Comparison of ENCODE assay signal across 17 mouse cellular contexts in genomic region chr5:36720219-36720618, GRCm38 (mm10). TPM values are rescaled to one million over a fixed set of nuclear protein-coding genes. Genes with fewer than 3 reads are reported as not detected.
A peak's percentile ranks its signal among the peaks of the same experiment; 100 is the strongest.
DNase-seq lines count a peak whose midpoint lies in the region; ATAC-seq and TF ChIP-seq lines count a peak whose summit lies in the region.
"Had no signal": no experiment of that assay in that cellular context is flagged by ENCODE, and none has a peak within 500 bp of the region (broad histone marks: within the 10 kb centered on the region; RNA-seq: fewer than 3 reads in every experiment).

No protein-coding gene starts in this region.

- no peak overlapping the region for H3K9ac ChIP-seq in heart, embryonic 15.5 days
- H3K9ac ChIP-seq in heart, adult 2 months (ENCODE audit: low read depth, low read length) = no peak overlapping the region
- H3K9ac ChIP-seq in liver, postnatal 0 days (replicated peaks) = peak overlapping the region; percentile 46; the same call in 1 of the 2 replicates
- H3K9ac ChIP-seq: embryonic facial prominence, embryonic 13.5 days; hindbrain, embryonic 12.5 days; midbrain, embryonic 15.5 days had no signal

- H3K79me2 ChIP-seq in heart, adult 2 months (replicated peaks; ENCODE audit: control insufficient read depth, insufficient read depth, low read length) = no peaks in the 10 kb centered on the region

- no peak for TF ChIP-seq EP300 in heart, adult 2 months (IDR thresholded peaks at IDR 0.05; ENCODE audit: insufficient read depth, low read depth, low read length)
- TF ChIP-seq EP300 in liver, postnatal 0 days (IDR thresholded peaks at IDR 0.05; ENCODE audit: low read depth) = no peak

- H3K4me3 ChIP-seq in heart, embryonic 15.5 days = no peak overlapping the region
- H3K4me3 ChIP-seq in heart, adult 2 months = no peak overlapping the region
- H3K4me3 ChIP-seq in bone marrow macrophage, adult 2 months (ENCODE audit: insufficient read depth, low read length) = no peak overlapping the region
- H3K4me3 ChIP-seq in liver, postnatal 0 days (ENCODE audit: low read depth, low read length) = peak overlapping the region; percentile 17; the same call in 1 of the 2 replicates
- H3K4me3 ChIP-seq: embryonic facial prominence, embryonic 13.5 days; forebrain, embryonic 10.5 days; hindbrain, embryonic 12.5 days; midbrain, embryonic 15.5 days had no signal

- intact Hi-C loops in heart, adult 2 months (cut with DNase I) = no loop called here

- H3K4me2 ChIP-seq in heart, embryonic 15.5 days = no peak overlapping the region
- H3K4me2 ChIP-seq in liver, postnatal 0 days (ENCODE audit: low read depth, low read length) = peak overlapping the region; percentile 61
- H3K4me2 ChIP-seq: embryonic facial prominence, embryonic 13.5 days; hindbrain, embryonic 12.5 days; midbrain, embryonic 15.5 days had no signal

- no peak for TF ChIP-seq CTCF in heart, adult 2 months (IDR thresholded peaks at IDR 0.05)
- no peak for TF ChIP-seq CTCF in bone marrow macrophage, adult 2 months (IDR thresholded peaks at IDR 0.05; ENCODE audit: low read depth, low read length)
- TF ChIP-seq CTCF in liver, postnatal 0 days (IDR thresholded peaks at IDR 0.05; ENCODE audit: low read depth) = no peak

- 82% methylated on average over 5 of the region's 5 CpGs for WGBS in heart, embryonic 15.5 days
- 85% methylated on average over 5 of the region's 5 CpGs for WGBS in heart, adult 2 months
- WGBS in liver, postnatal 0 days (ENCODE audit: insufficient replicate concordance) = 68% methylated on average over 5 of the region's 5 CpGs

- DNase-seq in heart, adult 2 months = no peak
- DNase-seq in liver = peak; percentile 63
- no peak for DNase-seq in liver, postnatal 0 days
- no peak for DNase-seq in thymus, postnatal 36 days
- no peak for DNase-seq in spleen, postnatal 10 days (ENCODE audit: low spot score in 2 of 2)
- DNase-seq: cerebellum, adult 11-12 months; cerebellum, postnatal 14 days; kidney, adult 8-10 months; right cerebral cortex, postnatal 14 days; thymus, postnatal 14 days had no signal

- H3K36me3 ChIP-seq in heart, embryonic 15.5 days = no peaks in the 10 kb centered on the region
- no peaks in the 10 kb centered on the region for H3K36me3 ChIP-seq in heart, adult 2 months (ENCODE audit: control insufficient read depth, insufficient read depth, low read length)
- H3K36me3 ChIP-seq in liver, postnatal 0 days (replicated peaks; ENCODE audit: insufficient read depth, low read length) = no peaks in the 10 kb centered on the region
- H3K36me3 ChIP-seq: embryonic facial prominence, embryonic 13.5 days; forebrain, embryonic 10.5 days; hindbrain, embryonic 12.5 days; midbrain, embryonic 15.5 days had no signal

- no peak for ATAC-seq in heart, embryonic 15.5 days (replicated peaks; ENCODE audit: insufficient number of reproducible peaks, insufficient read depth, low FRiP score, low read depth)
- ATAC-seq in liver, postnatal 0 days = no peak
- ATAC-seq: midbrain, embryonic 15.5 days; Patski had no signal

- no peak for TF ChIP-seq POLR2A in heart, adult 2 months (IDR thresholded peaks at IDR 0.05; ENCODE audit: insufficient read depth, low read depth, low read length)
- no peak for TF ChIP-seq POLR2A in bone marrow macrophage, adult 2 months (IDR thresholded peaks at IDR 0.05; ENCODE audit: borderline replicate concordance, low read depth, low read length)

- no peaks in the 10 kb centered on the region for H3K9me3 ChIP-seq in heart, embryonic 15.5 days (replicated peaks)
- H3K9me3 ChIP-seq in liver, postnatal 0 days (ENCODE audit: low read length) = no peaks in the 10 kb centered on the region
- H3K9me3 ChIP-seq: embryonic facial prominence, embryonic 13.5 days; forebrain, embryonic 10.5 days; hindbrain, embryonic 12.5 days; midbrain, embryonic 15.5 days had no signal

- peaks cover 37% of the 10 kb centered on the region for H3K4me1 ChIP-seq in heart, embryonic 15.5 days (replicated peaks)
- H3K4me1 ChIP-seq in heart, adult 2 months (ENCODE audit: control insufficient read depth, insufficient read depth, low read length) = peaks cover 3% of the 10 kb centered on the region; the same call in 1 of the 2 replicates
- H3K4me1 ChIP-seq in bone marrow macrophage, adult 2 months (ENCODE audit: control insufficient read depth, insufficient read depth, low read length) = peaks cover 38% of the 10 kb centered on the region
- H3K4me1 ChIP-seq in liver, postnatal 0 days (ENCODE audit: insufficient read depth) = peaks cover 58% of the 10 kb centered on the region
- H3K4me1 ChIP-seq: embryonic facial prominence, embryonic 13.5 days; forebrain, embryonic 10.5 days; hindbrain, embryonic 12.5 days; midbrain, embryonic 15.5 days had no signal

- no peaks in the 10 kb centered on the region for H3K27me3 ChIP-seq in heart, embryonic 15.5 days
- no peaks in the 10 kb centered on the region for H3K27me3 ChIP-seq in heart, adult 2 months (ENCODE audit: control insufficient read depth, insufficient read depth, low read length)
- H3K27me3 ChIP-seq in liver, postnatal 0 days (ENCODE audit: insufficient read depth, low read length) = no peaks in the 10 kb centered on the region
- H3K27me3 ChIP-seq: embryonic facial prominence, embryonic 13.5 days; hindbrain, embryonic 12.5 days; midbrain, embryonic 15.5 days; Patski had no signal

- H3K27ac ChIP-seq in heart, embryonic 15.5 days = peak overlapping the region; percentile 49
- H3K27ac ChIP-seq in heart, adult 2 months = no peak overlapping the region
- peak overlapping the region; percentile 60 for H3K27ac ChIP-seq in bone marrow macrophage, adult 2 months (ENCODE audit: insufficient read depth, low read depth, low read length)
- peak overlapping the region; percentile 90 for H3K27ac ChIP-seq in liver, postnatal 0 days (ENCODE audit: low read depth)
- H3K27ac ChIP-seq: embryonic facial prominence, embryonic 13.5 days; forebrain, embryonic 10.5 days; hindbrain, embryonic 12.5 days; midbrain, embryonic 15.5 days had no signal

RNA-seq across cellular contexts. Expression of gene D5Ertd579e, which starts 24.4 kb away (rescaled TPM):
- polyA plus RNA-seq in heart, embryonic 15.5 days (2015; fragmentation: Nextera tagmentation; extraction: Ambion mirVana) = 23.2 and 23.7 TPM in 2 replicates
- total RNA-seq in heart, adult 2 months (2021) = 100 to 1,000 TPM in 1 of 2 experiments, 10 to 100 TPM in 1; 81.8 to 104 TPM
- 22.5 and 45.3 TPM in 2 replicates for polyA plus RNA-seq in heart, adult 2 months (2012; rRNA removed)
- 32.3 and 34.0 TPM in 2 replicates for polyA plus RNA-seq in bone marrow macrophage, adult 2 months (2012; ENCODE audit: insufficient read depth, insufficient read length, missing spikeins)
- polyA plus RNA-seq in liver, postnatal 0 days (2015; fragmentation: Nextera tagmentation; extraction: Ambion mirVana) = 15.9 and 18.5 TPM in 2 replicates

RNA-seq across cellular contexts. Expression of gene Bloc1s4, which starts 28.2 kb away (rescaled TPM):
- 18.2 and 20.4 TPM in 2 replicates for polyA plus RNA-seq in heart, embryonic 15.5 days (2015; fragmentation: Nextera tagmentation; extraction: Ambion mirVana)
- 10 to 100 TPM; 11.1 to 13.5 TPM for total RNA-seq in heart, adult 2 months (2021)
- 8.8 and 9.7 TPM in 2 replicates for polyA plus RNA-seq in heart, adult 2 months (2012; rRNA removed)
- 16.8 and 16.9 TPM in 2 replicates for polyA plus RNA-seq in bone marrow macrophage, adult 2 months (2012; ENCODE audit: insufficient read depth, insufficient read length, missing spikeins)
- 14.6 and 17.9 TPM in 2 replicates for polyA plus RNA-seq in liver, postnatal 0 days (2015; fragmentation: Nextera tagmentation; extraction: Ambion mirVana)
